Mouse (Mus musculus) right cerebral cortex, adult 2 months (tissue): ENCODE results near the gene Coro1b.
"Not testable (repeated sequence)": the region's sequence is repeated elsewhere in the genome, so short reads cannot be mapped to it uniquely, and the experiment has no call there.

Experiments used
- DNase-seq, 2 experiments: peaks; one replicate each; pipeline ENCODE4 v3.0.0; 2021 to 2022; ENCODE audit warnings: low spot score in 2 of 2

The Coro1b gene

GRCm38 (mm10) chr19:4120496-4120895 is 27.9 kb upstream of the Coro1b start:
- no peak for DNase-seq

GRCm38 (mm10) chr19:4121097-4121805 is 27.2 kb upstream of the Coro1b start:
- DNase-seq = peak; percentile 98

GRCm38 (mm10) chr19:4121896-4122295 is 26.5 kb upstream of the Coro1b start:
- not testable (repeated sequence) for DNase-seq

GRCm38 (mm10) chr19:4122411-4123370 is 25.7 kb upstream of the Coro1b start:
- no peak for DNase-seq

GRCm38 (mm10) chr19:4124432-4124831 is 24.0 kb upstream of the Coro1b start:
- no peak for DNase-seq

GRCm38 (mm10) chr19:4125268-4125667 is 23.2 kb upstream of the Coro1b start:
- peak in 1 of 2 experiments; percentile 49 for DNase-seq

- DNase-seq = peak; percentile 97
Measured at GRCm38 (mm10) chr19:4125741-4126696, 22.4 kb upstream of the Coro1b start, which contains the start of gene Aip. Gene Aip, minus strand, starts transcription at chr19:4125858.

GRCm38 (mm10) chr19:4126759-4127495 is 21.5 kb upstream of the Coro1b start:
- DNase-seq = no peak

- DNase-seq = no peak
Measured at GRCm38 (mm10) chr19:4129462-4129861, 19.0 kb upstream of the Coro1b start.

- DNase-seq = no peak
Measured at GRCm38 (mm10) chr19:4130106-4130505, 18.3 kb upstream of the Coro1b start.

GRCm38 (mm10) chr19:4131075-4131474 is 17.3 kb upstream of the Coro1b start:
- DNase-seq = no peak

- DNase-seq = no peak
Measured at GRCm38 (mm10) chr19:4131768-4132167, 16.7 kb upstream of the Coro1b start.

GRCm38 (mm10) chr19:4134354-4134753 is 14.1 kb upstream of the Coro1b start:
- no peak for DNase-seq

- not testable (repeated sequence) for DNase-seq
Measured at GRCm38 (mm10) chr19:4135229-4135962, 13.0 kb upstream of the Coro1b start.

GRCm38 (mm10) chr19:4135963-4136345 is 12.5 kb upstream of the Coro1b start:
- not testable (repeated sequence) for DNase-seq

GRCm38 (mm10) chr19:4136463-4136862 is 12.0 kb upstream of the Coro1b start:
- DNase-seq = no peak

- DNase-seq = no peak
Measured at GRCm38 (mm10) chr19:4137913-4138312, 10.5 kb upstream of the Coro1b start.

GRCm38 (mm10) chr19:4139446-4139845 is 9.0 kb upstream of the Coro1b start, which contains the start of gene Gpr152:
Gene Gpr152, plus strand, starts transcription at chr19:4139787.
- no peak for DNase-seq

- no peak for DNase-seq
Measured at GRCm38 (mm10) chr19:4140147-4140546, 8.3 kb upstream of the Coro1b start.
